Mouse (Mus musculus): ENCODE data around the gene Snn. TPM values are rescaled to one million over a fixed set of nuclear protein-coding genes. Genes with fewer than 3 reads are reported as not detected.
"Not testable (repeated sequence)": the region's sequence is repeated elsewhere in the genome, so short reads cannot be mapped to it uniquely, and the experiment has no call there.

Gene Snn
- 16.3 and 24.0 TPM in 2 replicates for total RNA-seq (2021)
- long read RNA-seq, experiment 1, transcript Snn-201 (2 exons, 2,872 nt) = major isoform, 9 of 10 reads
- long read RNA-seq, experiment 1, partial matches to known transcripts = 0 of 10 reads
- long read RNA-seq, experiment 1, other reads (novel, unspliced or antisense) = 1 of 10 reads
- long read RNA-seq, experiment 2, transcript Snn-201 (2 exons, 2,872 nt) = major isoform, 6 of 8 reads
- long read RNA-seq, experiment 2, partial matches to known transcripts = 0 of 8 reads
- long read RNA-seq, experiment 2, other reads (novel, unspliced or antisense) = 2 of 8 reads

GRCm38 (mm10) chr16:11060645-11061044, at the start of gene Snn:
Gene Snn, plus strand, starts transcription at chr16:11060945.
- DNase-seq = no peak

- peak; percentile 16 for DNase-seq
Measured at GRCm38 (mm10) chr16:11011206-11011605, 49.5 kb upstream of the Snn start.

- no peak for DNase-seq
Measured at GRCm38 (mm10) chr16:11011939-11012338, 48.8 kb upstream of the Snn start.

GRCm38 (mm10) chr16:11012571-11013463, 47.9 kb upstream of the Snn start:
- peak; percentile 77 for DNase-seq

- DNase-seq = not testable (repeated sequence)
Measured at GRCm38 (mm10) chr16:11013464-11014147, 47.1 kb upstream of the Snn start.

- no peak for DNase-seq
Measured at GRCm38 (mm10) chr16:11014407-11014806, 46.3 kb upstream of the Snn start.

- no peak for DNase-seq
Measured at GRCm38 (mm10) chr16:11016353-11016752, 44.4 kb upstream of the Snn start.

GRCm38 (mm10) chr16:11017807-11018595, 42.7 kb upstream of the Snn start:
- no peak for DNase-seq

GRCm38 (mm10) chr16:11021403-11022112, 39.2 kb upstream of the Snn start:
- no peak for DNase-seq

GRCm38 (mm10) chr16:11022113-11022489, 38.6 kb upstream of the Snn start:
- DNase-seq = no peak

GRCm38 (mm10) chr16:11023618-11024017, 37.1 kb upstream of the Snn start:
- DNase-seq = no peak

- DNase-seq = no peak
Measured at GRCm38 (mm10) chr16:11024841-11025240, 35.9 kb upstream of the Snn start.

GRCm38 (mm10) chr16:11028206-11028605, 32.5 kb upstream of the Snn start:
- no peak for DNase-seq

GRCm38 (mm10) chr16:11030844-11031243, 29.9 kb upstream of the Snn start:
- no peak for DNase-seq

- DNase-seq = no peak
Measured at GRCm38 (mm10) chr16:11031320-11031719, 29.4 kb upstream of the Snn start.

GRCm38 (mm10) chr16:11034193-11034803, 26.4 kb upstream of the Snn start:
- DNase-seq = peak; percentile 93

GRCm38 (mm10) chr16:11035273-11035672, 25.5 kb upstream of the Snn start:
- no peak for DNase-seq

- DNase-seq = peak; percentile 87
Measured at GRCm38 (mm10) chr16:11035790-11036431, 24.8 kb upstream of the Snn start.

- DNase-seq = no peak
Measured at GRCm38 (mm10) chr16:11040603-11041002, 20.1 kb upstream of the Snn start.

- DNase-seq = no peak
Measured at GRCm38 (mm10) chr16:11043239-11043638, 17.5 kb upstream of the Snn start.
